Mouse (Mus musculus) forelimb bud, embryonic 11.5 days (tissue): ENCODE measurements at regions not wholly inside any gene's neighbourhood (a gene's known extent, or its start where the extent isn't known, plus 50 kb on each side); places are given as distances from the start of the nearest gene placed in this dataset.

ENCODE experiments used
- DNase-seq: peaks from one replicate; pipeline ENCODE4 v3.0.0-alpha.2; 2012; ENCODE audit warnings: low read depth, low spot score

DNA sequence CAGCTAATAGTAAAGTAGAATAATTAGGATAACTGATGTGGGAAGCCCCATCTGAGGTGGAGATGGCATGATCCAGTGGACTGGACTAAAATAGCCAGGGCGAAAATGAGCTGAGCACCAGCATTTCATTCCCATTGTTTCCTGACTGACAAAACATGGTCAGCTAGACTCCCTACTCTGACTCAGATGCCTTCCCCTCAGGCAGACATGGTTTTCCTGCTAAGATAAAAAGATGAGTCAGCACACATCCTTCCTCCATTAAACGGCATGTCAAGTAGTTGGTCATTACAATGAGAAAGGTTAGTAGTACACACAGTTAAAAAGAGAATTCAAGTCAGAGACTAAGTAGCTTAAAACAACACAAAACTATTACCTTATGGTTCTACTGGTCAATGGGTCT lies 939.7 kb upstream of the Lrrc4c start:
- no peak for DNase-seq

DNA sequence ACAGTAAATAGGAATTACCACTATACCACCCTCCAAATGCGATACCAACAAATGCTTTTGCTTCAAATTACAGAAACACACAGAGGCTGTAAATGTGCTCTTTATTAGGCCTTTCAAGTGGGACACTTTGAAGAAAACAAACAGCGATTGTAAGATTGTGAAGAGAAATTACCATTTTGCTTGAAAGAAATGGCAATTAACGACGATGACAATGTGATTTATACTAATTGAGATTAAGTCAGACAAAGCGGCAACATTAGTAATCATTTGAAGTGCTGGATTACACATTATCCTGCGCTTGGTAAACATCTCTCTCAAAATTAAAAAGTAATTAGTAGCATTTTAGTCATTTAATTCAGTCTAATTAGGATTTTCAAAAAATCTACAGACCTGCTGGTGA lies 938.5 kb upstream of the Api5 start:
- peak; percentile 14 for DNase-seq

DNA sequence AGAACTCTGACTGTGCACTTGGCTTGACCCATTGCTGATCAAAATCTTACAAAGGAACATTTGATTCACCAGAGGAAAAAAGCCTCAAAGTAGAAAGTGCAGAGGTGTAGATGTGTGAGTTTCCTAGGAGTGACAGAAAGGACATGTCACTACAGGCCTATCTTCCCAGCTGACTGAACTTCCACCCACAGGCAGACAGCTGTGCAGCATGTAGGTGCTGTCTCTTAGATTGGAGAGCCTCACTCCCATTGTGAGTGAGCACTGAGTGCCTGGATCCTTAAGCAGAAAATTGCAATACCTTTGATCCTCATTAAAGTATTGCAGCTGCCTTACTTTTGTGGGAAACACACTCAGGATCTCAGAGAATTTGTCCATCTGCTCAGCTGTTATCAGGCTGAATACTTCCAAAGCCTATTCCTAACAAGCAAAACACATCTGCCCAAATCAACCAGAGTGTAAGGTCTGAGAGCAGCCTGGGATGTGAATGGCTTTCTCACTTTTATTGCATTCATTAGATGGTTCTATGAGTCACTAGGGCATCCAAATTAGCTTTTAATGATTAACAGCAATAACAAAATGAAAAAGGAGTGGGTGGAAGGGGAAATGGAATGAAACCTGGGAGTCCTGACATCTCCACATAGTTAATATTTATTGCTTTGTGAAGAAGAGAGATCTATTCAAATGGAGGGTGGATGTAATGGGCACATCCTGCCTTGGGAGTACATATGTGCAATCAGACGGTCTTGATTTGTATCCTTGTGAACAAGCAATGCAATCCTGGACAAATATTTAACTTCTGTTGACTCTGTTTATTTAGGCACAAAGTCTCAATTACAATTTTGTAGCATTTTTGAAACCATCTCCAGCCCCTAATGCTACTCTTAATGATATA lies 929.1 kb upstream of the Api5 start:
- DNase-seq: no peak
